Mouse (Mus musculus): ENCODE data around the gene C77080. TPM values are rescaled to one million over a fixed set of nuclear protein-coding genes. Genes with fewer than 3 reads are reported as not detected.

The C77080 gene
- polyA plus RNA-seq, 1 experiment from 2014 or later, result 5.1 TPM

DNA sequence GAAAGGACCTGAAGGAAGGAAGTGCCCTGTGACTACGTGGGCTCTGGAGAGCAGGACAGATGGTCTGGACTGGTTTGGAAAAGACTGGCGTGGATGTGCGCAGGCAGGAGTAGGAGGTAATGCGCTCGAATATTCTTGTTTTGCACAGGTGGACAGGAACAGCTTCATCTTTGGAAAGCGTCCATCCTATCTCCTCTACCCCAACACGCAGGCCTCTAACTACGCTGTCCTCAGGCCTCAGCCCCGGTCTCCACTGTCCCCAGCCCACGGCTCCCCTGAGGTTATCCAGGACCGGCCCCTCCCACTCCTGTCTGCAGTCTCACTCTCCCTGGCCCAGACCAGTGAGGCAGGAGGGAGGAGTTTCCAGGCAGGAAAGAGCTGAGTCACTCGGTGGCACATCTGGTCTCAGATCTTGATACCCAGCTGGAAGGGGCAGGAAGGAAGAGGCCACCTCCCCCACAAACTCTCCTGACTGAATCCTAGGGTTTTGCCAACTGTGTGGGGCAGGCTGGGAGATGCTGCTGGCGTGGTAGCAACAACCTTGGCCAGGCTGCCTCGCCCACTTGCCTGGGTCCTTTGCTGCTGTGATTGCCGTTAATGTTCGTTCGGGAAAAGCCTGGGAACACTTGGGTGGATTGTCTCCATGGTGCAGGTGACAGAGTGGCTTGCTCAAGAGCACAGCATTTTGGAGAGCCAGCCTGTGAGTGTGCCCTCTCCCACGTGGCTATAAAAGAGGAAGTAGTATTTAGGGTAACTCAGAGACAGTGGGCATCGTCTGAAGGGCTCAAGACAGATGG lies 2.2 kb upstream of the C77080 start:
- Histone ChIP-seq H3K9ac (replicated peaks) (no peak overlapping the region), H3K4me3 (replicated peaks) (no peak overlapping the region), H3K27me3 (no peaks in the 10 kb centered on the region; the same call in 1 of the 2 replicates), H3K36me3 (no peaks in the 10 kb centered on the region), H3K4me2 (replicated peaks) (no peak overlapping the region), H3K27ac (no peak overlapping the region; the same call in 1 of the 2 replicates), H3K9me3 (no peaks in the 10 kb centered on the region), H3K4me1 (replicated peaks) (peaks cover 27% of the 10 kb centered on the region)
- WGBS, result 44% methylated on average over 19 of the region's 19 CpGs
- ATAC-seq, result peak; percentile 60; the same call in 1 of the 2 replicates

GRCm38 (mm10) chr4:129260678-129261077 lies 526 bp downstream of the C77080 start:
- 0 out of 2 replicates have a peak, but pooled peaks have one; percentile 43 for ATAC-seq
- Histone ChIP-seq H3K4me3 (replicated peaks) (no peak overlapping the region), H3K36me3 (no peaks in the 10 kb centered on the region), H3K27me3 (no peaks in the 10 kb centered on the region; the same call in 1 of the 2 replicates), H3K9me3 (no peaks in the 10 kb centered on the region), H3K27ac (no peak overlapping the region; the same call in 1 of the 2 replicates), H3K9ac (replicated peaks) (0 out of 2 replicates have a peak overlapping the region, but pooled peaks have one; percentile 0), H3K4me1 (replicated peaks) (peaks cover 29% of the 10 kb centered on the region), H3K4me2 (replicated peaks) (no peak overlapping the region)
- 13% methylated on average over 6 of the region's 6 CpGs for WGBS

DNA sequence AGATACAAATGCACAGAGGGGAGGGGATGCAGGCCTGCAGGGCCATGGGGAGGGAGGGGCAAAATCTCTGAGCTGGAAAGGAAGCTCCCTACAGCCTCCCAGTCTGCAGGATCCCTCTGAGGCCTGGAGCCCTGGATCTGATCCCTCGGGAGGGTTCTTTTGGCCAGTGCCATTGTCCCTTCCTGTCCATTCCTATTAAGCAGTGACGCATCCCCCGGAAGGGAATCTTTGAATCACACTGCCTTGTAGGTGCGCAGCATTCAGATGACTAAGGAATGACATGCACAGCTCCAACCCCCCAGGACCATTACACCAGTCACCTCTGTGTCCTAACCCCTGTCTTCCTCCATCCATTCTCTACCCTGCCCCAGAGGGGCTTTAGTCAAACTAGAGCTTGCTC lies 2.1 kb downstream of the C77080 start:
- 28% methylated on average over 4 of the region's 4 CpGs for WGBS
- Histone ChIP-seq H3K27ac (no peak overlapping the region), H3K4me2 (replicated peaks) (no peak overlapping the region), H3K9ac (replicated peaks) (no peak overlapping the region), H3K4me1 (replicated peaks) (peaks cover 29% of the 10 kb centered on the region), H3K27me3 (no peaks in the 10 kb centered on the region; the same call in 1 of the 2 replicates), H3K9me3 (no peaks in the 10 kb centered on the region), H3K4me3 (replicated peaks) (no peak overlapping the region), H3K36me3 (no peaks in the 10 kb centered on the region)
- no peak for ATAC-seq

DNA sequence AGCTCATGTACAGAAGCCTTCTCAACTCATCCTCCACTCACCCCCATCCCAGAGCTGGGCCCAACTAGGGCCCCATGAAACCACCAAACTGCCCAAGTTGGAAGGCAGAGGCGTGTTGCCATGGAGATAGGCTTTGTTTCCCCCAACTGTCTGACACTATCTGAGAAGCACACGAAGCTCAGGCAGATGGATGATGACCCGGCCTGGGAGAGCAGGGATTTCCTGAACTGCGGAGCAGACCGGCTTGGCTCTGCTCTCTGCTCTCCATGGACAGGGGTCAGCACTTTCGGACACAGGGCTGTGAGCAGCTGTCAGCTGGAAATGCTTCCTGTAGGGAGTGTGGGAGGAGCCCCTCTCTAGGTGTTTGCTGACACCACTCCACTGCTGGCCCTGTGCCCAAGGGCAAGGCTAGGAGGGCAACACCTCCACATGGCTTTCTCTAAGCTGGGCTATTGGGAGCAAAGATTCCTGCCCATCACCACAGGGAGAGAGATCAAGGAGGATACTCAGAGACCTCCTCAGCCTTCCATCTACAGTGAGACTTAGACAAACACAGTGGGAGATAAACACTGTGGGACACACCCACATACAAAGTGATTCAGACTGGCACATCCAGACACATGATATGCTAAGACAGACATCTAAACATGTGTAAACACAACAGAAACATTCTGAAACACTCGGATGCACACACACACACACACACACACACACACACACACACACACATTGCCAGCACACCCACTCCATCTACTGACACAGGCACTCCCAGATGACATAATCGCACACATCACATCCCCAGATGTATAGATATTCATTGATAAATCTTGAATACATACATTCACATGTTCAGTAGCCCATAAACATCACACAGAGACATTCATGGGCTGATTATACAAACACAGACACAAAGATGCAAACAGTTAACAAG lies 4.5 kb downstream of the C77080 start:
- H3K27ac ChIP-seq, result no peak overlapping the region
- no peak overlapping the region for H3K9ac ChIP-seq (replicated peaks)
- H3K4me3 ChIP-seq (replicated peaks), result no peak overlapping the region
- peaks cover 24% of the 10 kb centered on the region for H3K4me1 ChIP-seq (replicated peaks)
- H3K27me3 ChIP-seq, result peaks cover 6% of the 10 kb centered on the region
- H3K9me3 ChIP-seq, result no peaks in the 10 kb centered on the region
- no peak overlapping the region for H3K4me2 ChIP-seq (replicated peaks)
- no peak for ATAC-seq
- H3K36me3 ChIP-seq, result no peaks in the 10 kb centered on the region
- WGBS, result 24% methylated on average over 8 of the region's 8 CpGs

- Histone ChIP-seq H3K4me1 (replicated peaks) (peaks cover 28% of the 10 kb centered on the region), H3K27ac (no peak overlapping the region), H3K36me3 (no peaks in the 10 kb centered on the region), H3K9ac (replicated peaks) (no peak overlapping the region), H3K9me3 (no peaks in the 10 kb centered on the region), H3K4me3 (replicated peaks) (no peak overlapping the region), H3K4me2 (replicated peaks) (no peak overlapping the region), H3K27me3 (peaks cover 26% of the 10 kb centered on the region)
- WGBS, result 86% methylated on average over 3 of the region's 3 CpGs
- no peak for ATAC-seq
Measured at GRCm38 (mm10) chr4:129254571-129254970, 6.6 kb downstream of the C77080 start.

- H3K4me3 ChIP-seq (replicated peaks), result no peak overlapping the region
- no peaks in the 10 kb centered on the region for H3K9me3 ChIP-seq
- WGBS, result 90% methylated on average over 2 of the region's 2 CpGs
- no peak overlapping the region for H3K27ac ChIP-seq
- no peak overlapping the region for H3K4me2 ChIP-seq (replicated peaks)
- no peak for ATAC-seq
- H3K4me1 ChIP-seq (replicated peaks), result peaks cover 40% of the 10 kb centered on the region
- no peaks in the 10 kb centered on the region for H3K36me3 ChIP-seq
- peaks cover 47% of the 10 kb centered on the region for H3K27me3 ChIP-seq
- H3K9ac ChIP-seq (replicated peaks), result no peak overlapping the region
Measured at GRCm38 (mm10) chr4:129252492-129252891, 8.7 kb downstream of the C77080 start.

DNA sequence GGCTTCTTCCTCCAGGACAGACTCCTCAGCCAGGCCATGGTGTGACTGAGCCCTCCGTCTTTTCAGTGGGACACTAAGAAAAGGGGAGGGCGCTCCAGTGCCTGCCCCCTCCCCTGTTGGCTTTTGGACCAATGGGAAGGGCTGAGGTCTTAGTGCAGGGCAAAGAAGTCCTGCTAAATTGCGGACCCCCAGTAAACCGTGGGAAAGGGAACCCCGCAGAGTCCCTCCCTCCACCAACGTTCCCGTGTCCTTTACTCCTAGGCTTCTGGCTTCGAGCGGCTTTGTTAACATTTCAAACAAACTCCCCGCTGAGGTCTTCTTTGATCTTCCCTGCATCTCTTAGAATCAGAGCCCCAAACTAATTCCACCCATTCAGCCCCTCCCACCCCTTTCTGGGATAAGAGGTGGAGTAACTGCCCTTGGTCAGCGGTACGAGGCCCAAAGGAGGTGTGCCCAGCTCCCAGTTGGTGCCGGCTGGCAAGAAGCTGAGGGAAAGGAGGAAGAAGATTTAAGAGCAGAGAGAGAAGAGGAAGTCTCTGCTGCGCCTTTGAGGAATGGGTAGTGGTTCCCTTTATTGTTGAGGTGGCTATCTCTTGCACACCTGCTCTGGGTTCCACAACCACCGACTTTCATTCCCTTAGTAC lies 9.6 kb downstream of the C77080 start:
- peak; percentile 54 for ATAC-seq
- peaks cover 56% of the 10 kb centered on the region for H3K27me3 ChIP-seq
- peak overlapping the region; percentile 10; the same call in 1 of the 2 replicates for H3K27ac ChIP-seq

DNA sequence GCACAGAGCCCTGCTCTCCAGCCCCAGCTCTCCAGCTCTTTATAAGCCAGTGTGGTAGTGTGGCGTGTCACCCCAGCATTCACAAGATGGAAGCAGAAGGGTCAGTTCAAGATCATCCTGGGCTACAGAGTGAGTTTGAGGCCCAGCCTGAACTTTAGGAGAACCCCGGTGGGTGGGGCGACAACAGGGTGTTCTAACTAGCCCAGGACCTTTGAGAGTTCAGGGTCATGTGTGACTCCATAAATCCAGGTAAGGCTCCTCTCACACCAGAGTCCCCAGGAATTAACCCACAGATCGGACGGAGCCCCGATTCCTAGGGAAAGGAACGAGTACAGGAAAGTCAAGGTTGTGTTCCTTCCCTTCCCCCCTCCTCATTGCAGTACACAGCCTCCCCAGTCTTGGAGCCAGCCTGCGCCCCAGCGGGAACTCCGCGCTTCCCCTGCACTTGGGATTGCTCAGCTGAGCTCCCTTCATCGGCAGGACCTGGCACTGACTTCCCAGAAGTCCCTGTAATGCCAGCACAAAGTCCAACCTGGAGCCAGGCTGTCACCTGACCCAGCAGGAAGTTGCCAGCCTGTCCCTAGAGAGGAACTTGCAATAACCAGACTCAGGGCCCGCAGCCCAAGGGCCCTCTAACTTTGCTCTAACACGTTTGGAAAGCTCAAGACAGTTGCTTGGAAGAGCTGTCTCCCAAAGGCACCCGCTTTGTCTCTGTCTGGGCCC lies 10.3 kb downstream of the C77080 start:
- H3K36me3 ChIP-seq, result no peaks in the 10 kb centered on the region
- H3K4me2 ChIP-seq (replicated peaks), result peak overlapping the region; percentile 23
- peaks cover 60% of the 10 kb centered on the region for H3K27me3 ChIP-seq
- WGBS, result 12% methylated on average over 15 of the region's 15 CpGs
- peak overlapping the region; percentile 10; the same call in 1 of the 2 replicates for H3K27ac ChIP-seq
- peak overlapping the region; percentile 17; the same call in 1 of the 2 replicates for H3K9ac ChIP-seq (replicated peaks)
- no peak overlapping the region for H3K4me3 ChIP-seq (replicated peaks)
- peaks cover 33% of the 10 kb centered on the region for H3K4me1 ChIP-seq (replicated peaks)
- ATAC-seq, result 0 out of 2 replicates have a peak, but pooled peaks have one; percentile 10
- H3K9me3 ChIP-seq, result no peaks in the 10 kb centered on the region

More for the DNA sequence above, 9.6 kb downstream of the C77080 start:
- no peaks in the 10 kb centered on the region for H3K36me3 ChIP-seq
- WGBS, result 3% methylated on average over 15 of the region's 15 CpGs
- peak overlapping the region; percentile 23 for H3K4me2 ChIP-seq (replicated peaks)
- no peak overlapping the region for H3K4me3 ChIP-seq (replicated peaks)
- H3K9ac ChIP-seq (replicated peaks), result peak overlapping the region; percentile 17; the same call in 1 of the 2 replicates
- H3K9me3 ChIP-seq, result no peaks in the 10 kb centered on the region
- H3K4me1 ChIP-seq (replicated peaks), result peaks cover 37% of the 10 kb centered on the region

- Histone ChIP-seq H3K4me1 (replicated peaks) (peaks cover 33% of the 10 kb centered on the region), H3K36me3 (no peaks in the 10 kb centered on the region), H3K4me2 (replicated peaks) (no peak overlapping the region), H3K27ac (no peak overlapping the region), H3K9ac (replicated peaks) (no peak overlapping the region), H3K9me3 (no peaks in the 10 kb centered on the region), H3K4me3 (replicated peaks) (no peak overlapping the region), H3K27me3 (peaks cover 68% of the 10 kb centered on the region)
- ATAC-seq, result no peak
- 22% methylated on average over 7 of the region's 7 CpGs for WGBS
Measured at GRCm38 (mm10) chr4:129249288-129249687, 11.9 kb downstream of the C77080 start.

GRCm38 (mm10) chr4:129248243-129248767 lies 12.9 kb downstream of the C77080 start:
- H3K27ac ChIP-seq, result no peak overlapping the region
- under 1% methylated on average over 46 of the region's 74 CpGs for WGBS
- ATAC-seq, result no peak
- H3K9ac ChIP-seq (replicated peaks), result peak overlapping the region; percentile 72
- peak overlapping the region; percentile 97 for H3K4me2 ChIP-seq (replicated peaks)
- peaks cover 33% of the 10 kb centered on the region for H3K4me1 ChIP-seq (replicated peaks)
- peaks cover 65% of the 10 kb centered on the region for H3K27me3 ChIP-seq
- H3K36me3 ChIP-seq, result no peaks in the 10 kb centered on the region
- H3K9me3 ChIP-seq, result no peaks in the 10 kb centered on the region
- H3K4me3 ChIP-seq (replicated peaks), result peak overlapping the region; percentile 55

Measured in midbrain, embryonic 13.5 days (tissue).